In genomic region chr14:58545778-58546177, GRCm38 (mm10) we compare ENCODE assay signal across 32 mouse cellular contexts.
DNase-seq lines count a peak whose midpoint lies in the region; ATAC-seq lines count a peak whose summit lies in the region.
"Had no signal": no experiment of that assay in that cellular context is flagged by ENCODE, and none has a peak within 500 bp of the region (broad histone marks: within the 10 kb centered on the region; RNA-seq: fewer than 3 reads in every experiment).

No protein-coding gene starts in this region.

- H3K27me3 ChIP-seq in heart, embryonic 14.5 days (ENCODE audit: control insufficient read depth, insufficient read depth, low read length): no peaks in the 10 kb centered on the region
- H3K27me3 ChIP-seq in heart, embryonic 11.5 days (ENCODE audit: control insufficient read depth, insufficient read depth, low read length): no peaks in the 10 kb centered on the region
- H3K27me3 ChIP-seq in kidney, embryonic 15.5 days: no peaks in the 10 kb centered on the region
- no peaks in the 10 kb centered on the region for H3K27me3 ChIP-seq in kidney, embryonic 14.5 days (ENCODE audit: control insufficient read depth, insufficient read depth, low read length)
- H3K27me3 ChIP-seq: embryonic facial prominence, embryonic 12.5 days; intestine, embryonic 15.5 days; limb, embryonic 13.5 days; lung, embryonic 15.5 days; neural tube, embryonic 12.5 days had no signal

- H3K27ac ChIP-seq in heart, embryonic 14.5 days (replicated peaks in 1 of 2; ENCODE audit: control insufficient read depth in 1 of 2, insufficient read depth in 1 of 2, low read depth in 2 of 2, low read length in 2 of 2): peak overlapping the region; percentile 24 to 29; a peak in 3 of 4 replicates
- no peak overlapping the region for H3K27ac ChIP-seq in heart, embryonic 11.5 days (ENCODE audit: low read depth, low read length)
- no peak overlapping the region for H3K27ac ChIP-seq in kidney, embryonic 15.5 days
- H3K27ac ChIP-seq in kidney, embryonic 14.5 days (ENCODE audit: low read depth, low read length): no peak overlapping the region
- H3K27ac ChIP-seq: embryonic facial prominence, embryonic 12.5 days; hindbrain, embryonic 10.5 days; intestine, embryonic 15.5 days; layer of hippocampus, adult 2 months; left cerebral cortex, adult 2 months; limb, embryonic 13.5 days; lung, embryonic 15.5 days; midbrain, embryonic 10.5 days; neural tube, embryonic 12.5 days had no signal

- WGBS in heart, embryonic 14.5 days: 9% methylated on average over 5 of the region's 5 CpGs
- 9% methylated on average over 5 of the region's 5 CpGs for WGBS in heart, embryonic 11.5 days (ENCODE audit: insufficient replicate concordance)
- 10% methylated on average over 5 of the region's 5 CpGs for WGBS in kidney, embryonic 15.5 days
- 14% methylated on average over 5 of the region's 5 CpGs for WGBS in kidney, embryonic 14.5 days

- no peak overlapping the region for H3K4me3 ChIP-seq in heart, embryonic 14.5 days (ENCODE audit: control insufficient read depth in 1 of 2, insufficient read depth in 1 of 2, low read depth in 1 of 2, low read length in 2 of 2)
- H3K4me3 ChIP-seq in heart, embryonic 11.5 days (ENCODE audit: low read depth, low read length): no peak overlapping the region
- H3K4me3 ChIP-seq in kidney, embryonic 15.5 days (replicated peaks): no peak overlapping the region
- H3K4me3 ChIP-seq in kidney, embryonic 14.5 days (ENCODE audit: low read length): no peak overlapping the region
- H3K4me3 ChIP-seq: embryonic facial prominence, embryonic 12.5 days; hindbrain, embryonic 10.5 days; intestine, embryonic 15.5 days; layer of hippocampus, adult 2 months; left cerebral cortex, adult 2 months; limb, embryonic 13.5 days; lung, embryonic 15.5 days; midbrain, embryonic 10.5 days; myocyte; neural tube, embryonic 12.5 days had no signal

- peaks cover 2% of the 10 kb centered on the region; the same call in 1 of the 2 replicates for H3K9me3 ChIP-seq in heart, embryonic 14.5 days (ENCODE audit: control insufficient read depth, low read length)
- no peaks in the 10 kb centered on the region for H3K9me3 ChIP-seq in heart, embryonic 11.5 days (replicated peaks; ENCODE audit: control insufficient read depth, low read length)
- no peaks in the 10 kb centered on the region for H3K9me3 ChIP-seq in kidney, embryonic 15.5 days (replicated peaks)
- H3K9me3 ChIP-seq in kidney, embryonic 14.5 days (ENCODE audit: control insufficient read depth, low read length): no peaks in the 10 kb centered on the region
- H3K9me3 ChIP-seq: embryonic facial prominence, embryonic 12.5 days; hindbrain, embryonic 10.5 days; intestine, embryonic 15.5 days; limb, embryonic 13.5 days; lung, embryonic 15.5 days; midbrain, embryonic 10.5 days; neural tube, embryonic 12.5 days had no signal

- ATAC-seq in heart, embryonic 14.5 days (ENCODE audit: insufficient number of reproducible peaks, insufficient read depth, low FRiP score, low read depth): 0 out of 2 replicates have a peak, but pooled peaks have one; percentile 26
- no peak for ATAC-seq in heart, embryonic 11.5 days (replicated peaks; ENCODE audit: insufficient number of reproducible peaks, low FRiP score, low TSS enrichment)
- 0 out of 2 replicates have a peak, but pooled peaks have one; percentile 36 for ATAC-seq in kidney, embryonic 15.5 days (replicated peaks; ENCODE audit: low FRiP score)
- ATAC-seq in kidney, embryonic 14.5 days (ENCODE audit: low FRiP score, low TSS enrichment): no peak
- ATAC-seq: forebrain, embryonic 14.5 days; hindbrain, embryonic 16.5 days; intestine, embryonic 15.5 days had no signal

- no peaks in the 10 kb centered on the region for H3K36me3 ChIP-seq in heart, embryonic 14.5 days (ENCODE audit: control insufficient read depth, insufficient read depth, low read length)
- no peaks in the 10 kb centered on the region for H3K36me3 ChIP-seq in heart, embryonic 11.5 days (ENCODE audit: control insufficient read depth, insufficient read depth, low read length)
- H3K36me3 ChIP-seq in kidney, embryonic 15.5 days: no peaks in the 10 kb centered on the region
- no peaks in the 10 kb centered on the region for H3K36me3 ChIP-seq in kidney, embryonic 14.5 days (ENCODE audit: control insufficient read depth, insufficient read depth, low read length)
- H3K36me3 ChIP-seq: embryonic facial prominence, embryonic 12.5 days; G1E; hindbrain, embryonic 10.5 days; intestine, embryonic 15.5 days; limb, embryonic 13.5 days; lung, embryonic 15.5 days; midbrain, embryonic 10.5 days; neural tube, embryonic 12.5 days had no signal

- H3K4me1 ChIP-seq in heart, embryonic 14.5 days (ENCODE audit: control insufficient read depth in 2 of 2, insufficient read depth in 2 of 2, low read length in 2 of 2): peaks cover 2 to 5% of the 10 kb centered on the region in 2 experiments; a peak in 1 of 4 replicates
- peaks cover 7% of the 10 kb centered on the region for H3K4me1 ChIP-seq in heart, embryonic 11.5 days (ENCODE audit: control insufficient read depth, insufficient read depth, low read length)
- H3K4me1 ChIP-seq in kidney, embryonic 15.5 days: 0 out of 2 replicates have a peak, but pooled peaks cover 8% of the 10 kb centered on the region
- H3K4me1 ChIP-seq in kidney, embryonic 14.5 days (ENCODE audit: control insufficient read depth, insufficient read depth, low read length): 0 out of 2 replicates have a peak, but pooled peaks cover 5% of the 10 kb centered on the region
- H3K4me1 ChIP-seq: intestine, embryonic 15.5 days; limb, embryonic 13.5 days; lung, embryonic 15.5 days; neural tube, embryonic 12.5 days had no signal

- H3K9ac ChIP-seq in heart, embryonic 14.5 days (ENCODE audit: low read length): no peak overlapping the region
- H3K9ac ChIP-seq in heart, embryonic 11.5 days (ENCODE audit: low read depth, low read length): no peak overlapping the region
- no peak overlapping the region for H3K9ac ChIP-seq in kidney, embryonic 15.5 days
- H3K9ac ChIP-seq in kidney, embryonic 14.5 days (ENCODE audit: low read depth, low read length): no peak overlapping the region
- H3K9ac ChIP-seq: embryonic facial prominence, embryonic 12.5 days; intestine, embryonic 15.5 days; limb, embryonic 13.5 days; lung, embryonic 15.5 days; neural tube, embryonic 12.5 days had no signal

- DNase-seq in embryo, embryonic 10.5 days (ENCODE audit: low spot score): peak; percentile 21
- DNase-seq in embryo, embryonic 10 days (ENCODE audit: low spot score): no peak
- peak; percentile 19 for DNase-seq in embryo, embryonic 11 days
- DNase-seq in T-cell, adult 2 months (ENCODE audit: low spot score): no peak
- DNase-seq: adrenal gland, postnatal 10 days; cerebellum, adult 11 months; cerebellum, adult 9-10 months; cerebellum, postnatal 36 days; gastrocnemius, postnatal 25 days; heart, adult 11 months; kidney, adult 2 months; kidney, postnatal 25 days; thymus, adult 2 months; thymus, postnatal 36 days had no signal

- H3K4me2 ChIP-seq in heart, embryonic 14.5 days (ENCODE audit: low read length): peak overlapping the region; percentile 37
- H3K4me2 ChIP-seq in heart, embryonic 11.5 days: no peak overlapping the region; the same call in 1 of the 2 replicates
- no peak overlapping the region for H3K4me2 ChIP-seq in kidney, embryonic 15.5 days
- no peak overlapping the region for H3K4me2 ChIP-seq in kidney, embryonic 14.5 days (replicated peaks; ENCODE audit: low read depth, low read length)
- H3K4me2 ChIP-seq: embryonic facial prominence, embryonic 12.5 days; intestine, embryonic 15.5 days; limb, embryonic 13.5 days; liver, embryonic 11.5 days; lung, embryonic 15.5 days; neural tube, embryonic 12.5 days had no signal

Comparison
In these comparisons a context has a peak if more than half of its experiments do, and no peak if none do; other contexts are left out.
1. DNase-seq: peak in embryo, embryonic 10.5 days (single experiment) and embryo, embryonic 11 days (single experiment); none in embryo, embryonic 10 days (single experiment) and T-cell, adult 2 months (single experiment).
2. ATAC-seq: peak in heart, embryonic 14.5 days (single experiment) and kidney, embryonic 15.5 days (single experiment); none in heart, embryonic 11.5 days (single experiment) and kidney, embryonic 14.5 days (single experiment).
3. H3K27ac ChIP-seq: peak in heart, embryonic 14.5 days (2 of 2); none in heart, embryonic 11.5 days (single experiment), kidney, embryonic 15.5 days (single experiment) and kidney, embryonic 14.5 days (single experiment).